Mouse (Mus musculus) E14TG2a.4 (cell line): Measurements from ENCODE around the gene Cpa5.

Experiments
- CTCF ChIP-seq: conservative IDR thresholded peaks from 2 replicates; pipeline ENCODE4 v1.5.1; 2014; ENCODE audit warnings: low read length
- NANOG ChIP-seq: IDR thresholded peaks from 2 replicates; pipeline ENCODE4 v1.6.1; 2014; ENCODE audit warnings: borderline replicate concordance, low read length, mixed read lengths
- POU5F1 ChIP-seq: IDR thresholded peaks from 2 replicates; pipeline ENCODE4 v1.6.1; 2014; ENCODE audit warnings: low read length, borderline replicate concordance

DNA sequence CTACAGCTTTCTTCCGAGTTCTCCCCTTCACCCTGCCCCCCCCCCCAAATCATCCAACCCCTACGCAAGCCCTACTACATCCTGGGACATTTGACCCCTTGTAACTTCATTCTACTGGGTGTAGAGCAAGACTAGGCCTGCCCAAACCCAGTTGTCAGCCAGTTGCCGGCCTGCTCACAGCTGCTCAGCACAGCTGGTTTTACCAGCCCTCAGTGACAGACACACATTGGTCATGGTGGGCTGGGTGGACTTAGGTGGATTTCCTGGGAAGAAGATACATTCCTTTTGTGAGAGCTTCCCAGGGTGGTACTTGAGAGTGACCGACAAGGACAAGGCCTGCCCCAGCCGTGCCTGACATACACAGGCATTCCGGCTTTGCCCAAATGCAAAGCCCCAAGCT lies 10.2 kb downstream of the Cpa5 start:
- no peak for TF ChIP-seq CTCF
- no peak for TF ChIP-seq POU5F1
- TF ChIP-seq NANOG: no peak
